24 mouse cellular contexts compared by ENCODE assay signal in the genomic region with DNA sequence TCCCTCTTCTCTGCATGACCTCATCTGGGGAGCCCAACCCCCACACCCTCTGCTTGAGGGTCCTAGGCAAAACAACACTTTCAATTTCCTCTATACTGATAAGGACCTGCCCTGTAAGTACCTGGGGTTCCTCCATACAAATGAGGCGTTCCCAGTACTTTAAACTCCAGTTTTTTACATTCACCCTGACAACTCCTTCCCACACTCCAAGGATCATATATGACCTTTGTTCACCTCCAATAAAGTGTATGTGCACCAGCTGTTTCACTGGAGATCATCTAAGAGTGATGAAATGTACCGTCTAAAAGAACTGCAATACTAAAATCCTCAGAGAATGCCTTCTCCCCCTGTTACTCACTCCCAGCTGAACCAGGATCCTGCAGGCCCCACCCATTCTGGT.
A peak's percentile ranks its signal among the peaks of the same experiment; 100 is the strongest.
DNase-seq lines count a peak whose midpoint lies in the region; ATAC-seq and TF ChIP-seq lines count a peak whose summit lies in the region.
"Had no signal": no experiment of that assay in that cellular context is flagged by ENCODE, and none has a peak within 500 bp of the region (broad histone marks: within the 10 kb centered on the region; RNA-seq: fewer than 3 reads in every experiment).

No protein-coding gene starts in this region.

- no peak overlapping the region for H3K27ac ChIP-seq in kidney, postnatal 0 days
- no peak overlapping the region for H3K27ac ChIP-seq in intestine, postnatal 0 days (ENCODE audit: low read depth, low read length)
- peak overlapping the region; percentile 73 for H3K27ac ChIP-seq in small intestine, adult 2 months (ENCODE audit: insufficient read depth, low read depth, low read length)
- H3K27ac ChIP-seq in heart, adult 2 months: no peak overlapping the region
- H3K27ac ChIP-seq: embryonic facial prominence, embryonic 10.5 days; embryonic facial prominence, embryonic 12.5 days; forebrain, embryonic 13.5 days; forebrain, embryonic 15.5 days had no signal

- no peak for ATAC-seq in kidney, postnatal 0 days (replicated peaks; ENCODE audit: low FRiP score, low read depth)
- ATAC-seq in intestine, postnatal 0 days: peak; percentile 88
- ATAC-seq: activated CD4-positive, CD25-positive, alpha-beta regulatory T cell, adult 4 months; CD4-positive, CD25-positive, alpha-beta regulatory T cell, adult 4 months; forebrain, embryonic 13.5 days; forebrain, embryonic 15.5 days; Patski had no signal

- no peaks in the 10 kb centered on the region for H3K9me3 ChIP-seq in kidney, postnatal 0 days (replicated peaks; ENCODE audit: low read length)
- H3K9me3 ChIP-seq in intestine, postnatal 0 days (ENCODE audit: control insufficient read depth): no peaks in the 10 kb centered on the region
- H3K9me3 ChIP-seq: embryonic facial prominence, embryonic 10.5 days; embryonic facial prominence, embryonic 12.5 days; forebrain, embryonic 13.5 days; forebrain, embryonic 15.5 days; G1E had no signal

- H3K79me2 ChIP-seq in heart, adult 2 months (replicated peaks; ENCODE audit: control insufficient read depth, insufficient read depth, low read length): no peaks in the 10 kb centered on the region

- TF ChIP-seq CTCF in kidney, postnatal 0 days (IDR thresholded peaks at IDR 0.05; ENCODE audit: low read depth): no peak
- TF ChIP-seq CTCF in intestine, postnatal 0 days (IDR thresholded peaks at IDR 0.05; ENCODE audit: low read depth): no peak
- TF ChIP-seq CTCF in small intestine, adult 2 months (IDR thresholded peaks at IDR 0.05; ENCODE audit: extremely low read depth, insufficient read length, insufficient replicate concordance, low read depth, low read length): no peak
- TF ChIP-seq CTCF in heart, adult 2 months (IDR thresholded peaks at IDR 0.05): no peak

- TF ChIP-seq POLR2A in small intestine, adult 2 months (IDR thresholded peaks at IDR 0.05; ENCODE audit: low read depth, low read length): no peak
- no peak for TF ChIP-seq POLR2A in heart, adult 2 months (IDR thresholded peaks at IDR 0.05; ENCODE audit: insufficient read depth, low read depth, low read length)

- no peak overlapping the region for H3K4me3 ChIP-seq in kidney, postnatal 0 days (replicated peaks; ENCODE audit: low read depth, low read length)
- H3K4me3 ChIP-seq in intestine, postnatal 0 days (ENCODE audit: low read depth, low read length): no peak overlapping the region
- no peak overlapping the region for H3K4me3 ChIP-seq in small intestine, adult 2 months (ENCODE audit: low read depth, low read length)
- H3K4me3 ChIP-seq in heart, adult 2 months: no peak overlapping the region
- H3K4me3 ChIP-seq: embryonic facial prominence, embryonic 10.5 days; embryonic facial prominence, embryonic 12.5 days; forebrain, embryonic 13.5 days; forebrain, embryonic 15.5 days had no signal

- H3K27me3 ChIP-seq in kidney, postnatal 0 days (ENCODE audit: insufficient read depth, low read length): no peaks in the 10 kb centered on the region
- H3K27me3 ChIP-seq in intestine, postnatal 0 days (replicated peaks; ENCODE audit: control insufficient read depth, insufficient read depth, low read length): no peaks in the 10 kb centered on the region
- no peaks in the 10 kb centered on the region for H3K27me3 ChIP-seq in small intestine, adult 2 months (ENCODE audit: control insufficient read depth, insufficient read depth, low read length)
- no peaks in the 10 kb centered on the region for H3K27me3 ChIP-seq in heart, adult 2 months (ENCODE audit: control insufficient read depth, insufficient read depth, low read length)
- H3K27me3 ChIP-seq: CH12.LX; embryonic facial prominence, embryonic 12.5 days; forebrain, embryonic 13.5 days; forebrain, embryonic 15.5 days had no signal

- DNase-seq in kidney, postnatal 0 days (ENCODE audit: low spot score): peak; percentile 16
- DNase-seq in kidney, postnatal 10 days: no peak
- DNase-seq in heart, adult 18-20 months: no peak
- no peak for DNase-seq in heart, adult 2 months
- DNase-seq: adrenal gland, adult 8-10 months; adrenal gland, postnatal 14 days; adrenal gland, postnatal 36 days; B cell, adult 2 months; cerebellum, adult 11-12 months; cerebellum, adult 2 months; cerebellum, adult 9-10 months; cerebellum, postnatal 10 days; cerebellum, postnatal 25 days had no signal

- H3K4me2 ChIP-seq in kidney, postnatal 0 days (ENCODE audit: low read length): no peak overlapping the region
- no peak overlapping the region for H3K4me2 ChIP-seq in intestine, postnatal 0 days (replicated peaks; ENCODE audit: low read depth)
- H3K4me2 ChIP-seq: embryonic facial prominence, embryonic 12.5 days; forebrain, embryonic 13.5 days; forebrain, embryonic 15.5 days had no signal

- H3K9ac ChIP-seq in kidney, postnatal 0 days (ENCODE audit: low read depth, low read length): no peak overlapping the region
- no peak overlapping the region for H3K9ac ChIP-seq in intestine, postnatal 0 days (ENCODE audit: low read depth, low read length)
- no peak overlapping the region for H3K9ac ChIP-seq in heart, adult 2 months (ENCODE audit: low read depth, low read length)
- H3K9ac ChIP-seq: embryonic facial prominence, embryonic 12.5 days; forebrain, embryonic 13.5 days; forebrain, embryonic 15.5 days had no signal

- intact Hi-C loops in heart, adult 2 months (cut with DNase I): no loop called here

- WGBS in kidney, postnatal 0 days: 44% methylated on average over 2 of the region's 2 CpGs
- 19% methylated on average over 2 of the region's 2 CpGs for WGBS in intestine, postnatal 0 days
- WGBS in small intestine, adult 2 months: 21% methylated on average over 2 of the region's 2 CpGs
- WGBS in heart, adult 2 months: 43% methylated on average over 2 of the region's 2 CpGs

- TF ChIP-seq EP300 in heart, adult 2 months (IDR thresholded peaks at IDR 0.05; ENCODE audit: insufficient read depth, low read depth, low read length): no peak

- no peaks in the 10 kb centered on the region for H3K4me1 ChIP-seq in kidney, postnatal 0 days (replicated peaks; ENCODE audit: insufficient read depth, low read length)
- H3K4me1 ChIP-seq in intestine, postnatal 0 days (replicated peaks; ENCODE audit: control insufficient read depth, insufficient read depth, low read length): no peaks in the 10 kb centered on the region
- peaks cover 8% of the 10 kb centered on the region; the same call in 1 of the 2 replicates for H3K4me1 ChIP-seq in small intestine, adult 2 months (ENCODE audit: control insufficient read depth, insufficient read depth, insufficient read length, low read length)
- no peaks in the 10 kb centered on the region for H3K4me1 ChIP-seq in heart, adult 2 months (ENCODE audit: control insufficient read depth, insufficient read depth, low read length)
- H3K4me1 ChIP-seq: embryonic facial prominence, embryonic 10.5 days; embryonic facial prominence, embryonic 12.5 days; forebrain, embryonic 13.5 days; forebrain, embryonic 15.5 days had no signal

- no peaks in the 10 kb centered on the region for H3K36me3 ChIP-seq in kidney, postnatal 0 days (ENCODE audit: insufficient read depth, low read length)
- no peaks in the 10 kb centered on the region for H3K36me3 ChIP-seq in intestine, postnatal 0 days (ENCODE audit: control insufficient read depth, insufficient read depth)
- H3K36me3 ChIP-seq in small intestine, adult 2 months (ENCODE audit: control insufficient read depth, insufficient read depth, low read length): no peaks in the 10 kb centered on the region
- no peaks in the 10 kb centered on the region for H3K36me3 ChIP-seq in heart, adult 2 months (ENCODE audit: control insufficient read depth, insufficient read depth, low read length)
- H3K36me3 ChIP-seq: embryonic facial prominence, embryonic 10.5 days; embryonic facial prominence, embryonic 12.5 days; forebrain, embryonic 15.5 days; G1E had no signal
